Mouse (Mus musculus): ENCODE results near the gene Mtcp1. TPM values are rescaled to one million over a fixed set of nuclear protein-coding genes. Genes with fewer than 3 reads are reported as not detected.

Gene Mtcp1
- polyA plus RNA-seq (2017; shearing (Covaris generic)): 13.3 TPM

DNA sequence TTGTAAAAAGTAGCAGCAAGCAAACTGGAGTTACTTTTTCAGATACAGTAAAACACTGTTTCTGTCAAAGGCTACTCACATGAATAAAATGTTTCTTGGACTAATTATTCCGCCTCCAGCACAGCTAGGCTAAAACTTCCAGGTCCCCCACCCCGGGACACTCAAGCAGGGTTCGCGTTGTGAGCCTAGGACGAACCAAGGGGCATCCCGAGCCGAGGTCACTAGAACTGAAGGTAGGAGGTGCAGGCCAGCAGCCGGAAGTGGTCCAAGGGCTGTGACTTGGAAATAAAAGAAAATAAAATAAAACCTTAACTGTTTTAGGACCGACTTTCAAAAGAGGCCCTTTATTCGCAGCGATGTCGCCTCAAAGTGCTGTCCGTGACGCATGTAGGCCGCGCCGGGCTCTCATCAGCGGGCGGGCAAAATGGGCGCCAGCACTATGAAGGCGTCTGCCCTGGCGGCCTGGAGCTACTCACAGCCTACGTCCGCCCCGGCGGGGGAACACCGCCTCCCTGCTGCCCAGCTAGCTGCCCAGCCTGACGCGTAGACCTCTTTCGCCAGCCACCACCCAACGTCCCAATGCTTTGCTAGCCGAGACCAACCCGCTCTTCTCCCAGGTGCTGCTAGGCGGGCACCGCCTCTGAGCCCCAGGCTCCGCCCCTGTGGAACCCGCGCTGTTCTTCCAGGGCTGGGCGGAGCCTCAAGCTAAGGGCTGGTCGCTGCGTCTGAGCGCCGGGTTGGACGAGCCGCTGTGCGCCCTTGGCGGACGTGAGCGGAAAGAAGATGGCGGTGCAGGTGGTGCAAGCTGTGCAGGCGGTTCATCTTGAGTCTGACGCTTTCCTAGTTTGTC is at the start of gene Mtcp1, which contains the start of the genes Cmc4 and Brcc3:
TSS of gene Mtcp1 (minus strand) at position 653 of the 850 bp plus-strand sequence.
TSS of gene Cmc4 (minus strand) at position 649 of the 850 bp plus-strand sequence.
TSS of gene Brcc3 (plus strand) at position 693 of the 850 bp plus-strand sequence.

DNA sequence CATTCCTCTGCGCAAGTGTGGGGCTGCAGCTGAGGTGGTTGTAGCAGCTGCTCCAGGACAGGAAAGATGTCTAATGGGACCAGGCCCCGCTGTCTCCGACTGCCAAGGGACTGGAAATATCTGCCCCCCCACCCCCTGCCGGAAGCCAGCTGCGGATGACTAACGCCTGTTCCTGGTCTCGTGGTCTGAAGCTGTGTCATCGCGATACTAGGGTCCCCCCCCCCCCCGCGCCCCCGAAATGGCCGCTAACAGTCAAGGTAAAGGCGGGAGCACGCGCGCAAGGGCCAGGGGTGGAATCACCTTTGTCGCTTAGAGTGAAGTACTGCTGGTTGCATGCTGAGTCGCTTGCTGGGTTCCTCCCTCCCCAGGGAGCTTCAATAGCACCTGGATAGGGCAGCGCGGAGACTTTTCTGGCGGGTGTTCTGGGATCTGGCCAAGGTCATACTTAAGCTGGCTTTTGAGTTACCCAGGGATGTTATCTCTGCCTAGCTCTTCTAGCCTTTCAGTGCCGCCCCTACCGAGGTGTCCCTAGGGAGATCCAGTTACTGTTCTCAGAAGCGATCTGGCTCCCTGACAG is 34.1 kb downstream of the Mtcp1 start, which contains the start of the genes Fundc2 and F8:
TSS of gene Fundc2 (plus strand) at position 205 of the 577 bp plus-strand sequence.
TSS of gene F8 (minus strand) at position 421 of the 577 bp plus-strand sequence.

Other genes with a start within 250 kb of the Mtcp1 start
- 67.3 TPM for gene Fundc2, start 34.2 kb downstream of the Mtcp1 start, polyA plus RNA-seq (2017; shearing (Covaris generic))
- 1.1 TPM for gene F8, start 34.0 kb downstream of the Mtcp1 start, polyA plus RNA-seq (2017; shearing (Covaris generic))
- gene Cmc4, start within 50 bp of the Mtcp1 start, polyA plus RNA-seq (2017; shearing (Covaris generic)): 23.5 TPM
- 70.3 TPM for gene Brcc3, start within 50 bp of the Mtcp1 start, polyA plus RNA-seq (2017; shearing (Covaris generic))
- gene Vbp1, start 97.7 kb upstream of the Mtcp1 start, polyA plus RNA-seq (2017; shearing (Covaris generic)): 143 TPM
- 3.3 TPM for gene Rab39b, start 161.6 kb upstream of the Mtcp1 start, polyA plus RNA-seq (2017; shearing (Covaris generic))